Mouse (Mus musculus): ENCODE results near the gene Creb5.

DNA sequence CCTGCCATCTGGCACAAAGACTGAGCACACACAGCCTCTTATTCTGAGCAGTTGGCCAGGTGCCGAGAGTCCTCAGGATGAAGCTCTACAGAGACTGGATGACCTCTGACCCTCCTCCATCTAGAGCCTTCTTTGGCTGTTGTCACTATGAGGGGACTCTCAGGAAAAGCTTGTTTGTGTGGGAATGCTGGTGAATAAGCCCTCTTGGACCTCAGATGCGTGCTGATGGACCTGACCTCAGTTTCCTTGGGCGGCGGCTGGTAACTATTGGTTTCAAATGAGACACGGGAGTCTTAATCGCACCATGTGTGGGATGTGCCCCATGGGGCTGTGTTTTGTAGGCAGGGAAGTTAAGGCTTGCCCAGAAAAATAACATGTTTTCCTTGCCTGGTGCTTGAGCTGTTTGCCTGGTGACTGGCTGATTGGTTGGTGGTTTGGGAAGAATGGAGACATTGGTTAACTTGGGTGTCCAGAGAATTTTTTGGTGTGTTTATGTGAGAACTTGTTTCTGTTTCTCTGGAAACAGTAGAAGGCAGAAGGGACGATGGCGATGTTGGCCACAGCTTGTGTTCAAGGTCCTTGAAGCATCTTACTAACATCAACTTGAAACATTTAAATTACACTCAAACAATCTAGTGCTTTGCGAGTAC lies 65.4 kb downstream of the Creb5 start:
- TF ChIP-seq CTCF (IDR thresholded peaks at IDR 0.05), result no peak
- TF ChIP-seq EP300 (IDR thresholded peaks at IDR 0.05), result no peak

Data from lung, postnatal 0 days (tissue).